9 mouse cellular contexts compared by ENCODE assay signal in genomic region chr11:116106963-116107776, GRCm38 (mm10). TPM values are rescaled to one million over a fixed set of nuclear protein-coding genes. Genes with fewer than 3 reads are reported as not detected.
DNase-seq lines count a peak whose midpoint lies in the region; ATAC-seq and TF ChIP-seq lines count a peak whose summit lies in the region.
"Had no signal": no experiment of that assay in that cellular context is flagged by ENCODE, and none has a peak within 500 bp of the region (broad histone marks: within the 10 kb centered on the region; RNA-seq: fewer than 3 reads in every experiment).

No protein-coding gene starts in this region.

- H3K36me3 ChIP-seq in embryonic facial prominence, embryonic 13.5 days = no peaks in the 10 kb centered on the region
- H3K36me3 ChIP-seq in kidney, embryonic 15.5 days = no peaks in the 10 kb centered on the region
- H3K36me3 ChIP-seq: midbrain, embryonic 12.5 days had no signal

- H3K9me3 ChIP-seq in embryonic facial prominence, embryonic 13.5 days = no peaks in the 10 kb centered on the region
- H3K9me3 ChIP-seq in kidney, embryonic 15.5 days (replicated peaks) = no peaks in the 10 kb centered on the region
- H3K9me3 ChIP-seq: midbrain, embryonic 12.5 days had no signal

- no peak for ATAC-seq in embryonic facial prominence, embryonic 13.5 days (ENCODE audit: insufficient number of reproducible peaks, insufficient read depth, low FRiP score, low TSS enrichment, low read depth)
- ATAC-seq in kidney, embryonic 15.5 days (replicated peaks; ENCODE audit: low FRiP score) = no peak

- H3K9ac ChIP-seq in embryonic facial prominence, embryonic 13.5 days = peak overlapping the region; percentile 44
- H3K9ac ChIP-seq in kidney, embryonic 15.5 days = peak overlapping the region; percentile 56
- H3K9ac ChIP-seq: midbrain, embryonic 12.5 days had no signal

- WGBS in embryonic facial prominence, embryonic 13.5 days = 14% methylated on average over 14 of the region's 14 CpGs
- 28% methylated on average over 14 of the region's 14 CpGs for WGBS in kidney, embryonic 15.5 days

- H3K27me3 ChIP-seq in embryonic facial prominence, embryonic 13.5 days = peaks cover 69% of the 10 kb centered on the region
- peaks cover 50% of the 10 kb centered on the region for H3K27me3 ChIP-seq in kidney, embryonic 15.5 days

- H3K27ac ChIP-seq in layer of hippocampus, adult 2 months = peak overlapping the region; percentile 28; the same call in 1 of the 2 replicates
- no peak overlapping the region for H3K27ac ChIP-seq in embryonic facial prominence, embryonic 13.5 days
- H3K27ac ChIP-seq in kidney, embryonic 15.5 days = peak overlapping the region; percentile 52
- H3K27ac ChIP-seq: midbrain, embryonic 12.5 days had no signal

- H3K4me2 ChIP-seq in embryonic facial prominence, embryonic 13.5 days = peak overlapping the region; percentile 82
- peak overlapping the region; percentile 64 for H3K4me2 ChIP-seq in kidney, embryonic 15.5 days

- peaks cover 70% of the 10 kb centered on the region for H3K4me1 ChIP-seq in embryonic facial prominence, embryonic 13.5 days
- H3K4me1 ChIP-seq in kidney, embryonic 15.5 days = peaks cover 83% of the 10 kb centered on the region

- no peak overlapping the region for H3K4me3 ChIP-seq in layer of hippocampus, adult 2 months
- peak overlapping the region; percentile 50 for H3K4me3 ChIP-seq in embryonic facial prominence, embryonic 13.5 days
- peak overlapping the region; percentile 57 for H3K4me3 ChIP-seq in kidney, embryonic 15.5 days (replicated peaks)
- H3K4me3 ChIP-seq: midbrain, embryonic 12.5 days had no signal

- TF ChIP-seq CTCF in layer of hippocampus, adult 2 months (conservative IDR thresholded peaks at IDR 0.05) = peak; percentile 37

- DNase-seq in layer of hippocampus, adult 2 months (ENCODE audit: low spot score in 2 of 2) = no peak
- DNase-seq in layer of hippocampus, adult 18-20 months (ENCODE audit: low spot score in 2 of 2) = no peak
- DNase-seq in retina, embryonic 14.5 days (ENCODE audit: low spot score) = peak; percentile 57
- no peak for DNase-seq in ovary, adult 18-20 months (ENCODE audit: low spot score)
- DNase-seq in thymus, postnatal 0 days (ENCODE audit: low spot score) = no peak
- DNase-seq in layer of hippocampus, postnatal 36 days = no peak

RNA-seq across cellular contexts. Expression of gene Trim47, which starts 19.8 kb away (rescaled TPM):
- 1 to 10 TPM; 4.6 to 7.2 TPM for total RNA-seq in layer of hippocampus, adult 2 months (2021)
- total RNA-seq in layer of hippocampus, adult 18-20 months (2021) = 1 to 10 TPM; 4.8 to 6.2 TPM
- 8.6 and 9.4 TPM in 2 replicates for polyA plus RNA-seq in embryonic facial prominence, embryonic 13.5 days (2015; fragmentation: Nextera tagmentation; extraction: Ambion mirVana)
- 21.4 and 24.6 TPM in 2 replicates for polyA plus RNA-seq in kidney, embryonic 15.5 days (2015; fragmentation: Nextera tagmentation; extraction: Ambion mirVana)
- polyA plus RNA-seq in thymus, postnatal 0 days (2015; fragmentation: Nextera tagmentation; extraction: Ambion mirVana) = 10.8 and 10.9 TPM in 2 replicates
- 1 to 10 TPM; 4.4 to 4.6 TPM for total RNA-seq in layer of hippocampus, postnatal 36 days (2021)

RNA-seq across cellular contexts. Expression of gene Wbp2, which starts 20.4 kb away (rescaled TPM):
- 100 to 1,000 TPM; 417 to 440 TPM for total RNA-seq in layer of hippocampus, adult 2 months (2021)
- 100 to 1,000 TPM; 450 to 480 TPM for total RNA-seq in layer of hippocampus, adult 18-20 months (2021)
- polyA plus RNA-seq in embryonic facial prominence, embryonic 13.5 days (2015; fragmentation: Nextera tagmentation; extraction: Ambion mirVana) = 48.8 and 52.0 TPM in 2 replicates
- 82.1 and 101 TPM in 2 replicates for polyA plus RNA-seq in kidney, embryonic 15.5 days (2015; fragmentation: Nextera tagmentation; extraction: Ambion mirVana)
- 75.1 and 97.4 TPM in 2 replicates for polyA plus RNA-seq in thymus, postnatal 0 days (2015; fragmentation: Nextera tagmentation; extraction: Ambion mirVana)
- 100 to 1,000 TPM; 402 to 404 TPM for total RNA-seq in layer of hippocampus, postnatal 36 days (2021)

RNA-seq across cellular contexts. Expression of gene Trim65, which starts 23.8 kb away (rescaled TPM):
- total RNA-seq in layer of hippocampus, adult 2 months (2021) = 1 to 10 TPM; 6.9 to 7.7 TPM
- 1 to 10 TPM; 6.7 to 8.3 TPM for total RNA-seq in layer of hippocampus, adult 18-20 months (2021)
- 2.8 and 3.2 TPM in 2 replicates for polyA plus RNA-seq in embryonic facial prominence, embryonic 13.5 days (2015; fragmentation: Nextera tagmentation; extraction: Ambion mirVana)
- polyA plus RNA-seq in kidney, embryonic 15.5 days (2015; fragmentation: Nextera tagmentation; extraction: Ambion mirVana) = 4.5 and 5.4 TPM in 2 replicates
- 2.6 and 3.1 TPM in 2 replicates for polyA plus RNA-seq in thymus, postnatal 0 days (2015; fragmentation: Nextera tagmentation; extraction: Ambion mirVana)
- 1 to 10 TPM; 7.1 to 8.0 TPM for total RNA-seq in layer of hippocampus, postnatal 36 days (2021)

RNA-seq across cellular contexts. Expression of gene Unc13d, which starts 29.4 kb away (rescaled TPM):
- total RNA-seq in layer of hippocampus, adult 2 months (2021) = 1 to 10 TPM; 1.3 to 2.1 TPM
- total RNA-seq in layer of hippocampus, adult 18-20 months (2021) = 1 to 10 TPM; 1.6 to 3.0 TPM
- polyA plus RNA-seq in embryonic facial prominence, embryonic 13.5 days (2015; fragmentation: Nextera tagmentation; extraction: Ambion mirVana) = 2.7 and 2.9 TPM in 2 replicates
- 1.3 and 1.5 TPM in 2 replicates for polyA plus RNA-seq in kidney, embryonic 15.5 days (2015; fragmentation: Nextera tagmentation; extraction: Ambion mirVana)
- 32.4 and 34.7 TPM in 2 replicates for polyA plus RNA-seq in thymus, postnatal 0 days (2015; fragmentation: Nextera tagmentation; extraction: Ambion mirVana)
- 1 to 10 TPM; 1.9 to 2.4 TPM for total RNA-seq in layer of hippocampus, postnatal 36 days (2021)

RNA-seq across cellular contexts. Expression of gene Mrpl38, which starts 31.5 kb away (rescaled TPM):
- total RNA-seq in layer of hippocampus, adult 2 months (2021) = 10 to 100 TPM; 64.6 to 66.8 TPM
- 10 to 100 TPM; 60.2 to 61.2 TPM for total RNA-seq in layer of hippocampus, adult 18-20 months (2021)
- polyA plus RNA-seq in embryonic facial prominence, embryonic 13.5 days (2015; fragmentation: Nextera tagmentation; extraction: Ambion mirVana) = 75.2 and 80.0 TPM in 2 replicates
- 102 and 112 TPM in 2 replicates for polyA plus RNA-seq in kidney, embryonic 15.5 days (2015; fragmentation: Nextera tagmentation; extraction: Ambion mirVana)
- polyA plus RNA-seq in thymus, postnatal 0 days (2015; fragmentation: Nextera tagmentation; extraction: Ambion mirVana) = 65.0 and 68.8 TPM in 2 replicates
- 10 to 100 TPM; 55.1 to 58.2 TPM for total RNA-seq in layer of hippocampus, postnatal 36 days (2021)
